Mouse (Mus musculus) lung, postnatal 10 days (tissue): Measurements from ENCODE around the gene Focad.

ENCODE experiments used
- DNase-seq: peaks from one replicate; pipeline ENCODE4 v3.0.0; 2021

The Focad gene

DNA sequence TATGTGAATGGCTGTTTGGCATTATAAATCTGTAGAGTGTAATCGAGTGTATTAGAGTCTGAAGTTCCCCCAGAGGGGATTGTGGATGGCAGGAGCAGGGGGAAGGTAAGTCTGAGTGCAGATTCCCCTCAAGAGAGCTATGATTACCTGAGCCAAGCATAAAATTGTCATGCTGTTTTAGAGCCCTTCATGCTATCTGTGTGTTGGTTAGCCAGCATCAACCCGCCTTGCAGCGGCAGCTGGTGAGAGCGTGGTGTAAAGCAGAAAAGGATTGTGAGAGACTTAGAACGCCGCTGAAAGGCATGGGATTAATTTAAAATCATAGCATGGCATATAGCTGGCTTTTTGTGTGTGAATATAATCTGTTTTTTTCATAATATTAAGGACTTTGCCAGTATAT lies 63.2 kb downstream of the Focad start:
- no peak for DNase-seq

DNA sequence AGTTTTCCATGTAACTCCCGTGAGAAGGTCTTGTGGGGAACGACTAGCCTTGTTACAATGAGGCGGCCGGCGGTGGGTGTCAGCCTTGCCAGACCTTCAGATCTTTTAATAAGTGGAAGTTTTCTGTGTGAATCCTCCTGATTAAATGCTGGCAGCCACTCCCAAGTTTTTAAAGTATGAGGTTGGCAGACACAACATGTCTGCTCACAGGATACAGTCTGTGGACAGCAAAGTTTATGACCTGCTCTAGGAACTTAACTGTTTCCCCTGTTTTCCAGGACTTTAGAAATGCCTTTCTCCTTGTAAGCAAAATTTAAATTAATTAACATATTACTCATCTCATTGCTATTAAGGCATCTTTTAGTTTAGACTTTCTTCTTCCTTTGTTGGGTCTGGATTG lies 64.8 kb downstream of the Focad start:
- peak; percentile 16 for DNase-seq

DNA sequence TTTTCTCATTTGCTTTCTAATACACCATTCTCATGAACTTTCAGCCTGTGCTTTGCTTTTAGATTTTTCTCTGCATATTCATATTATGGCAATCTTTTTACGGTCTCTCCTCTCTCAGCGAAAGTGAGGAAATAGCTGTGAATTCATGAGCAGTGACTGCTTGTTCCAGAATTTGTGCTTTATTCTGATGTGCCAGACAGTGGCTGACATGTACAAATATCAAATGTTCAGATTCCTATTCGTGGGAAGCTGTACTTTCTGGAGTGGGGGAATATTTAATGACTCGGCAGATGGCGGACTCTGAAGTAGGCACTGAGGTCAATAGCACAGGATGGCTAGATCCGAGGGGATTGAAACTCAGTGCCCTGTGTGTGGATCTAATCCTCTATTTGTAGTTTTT lies 65.3 kb downstream of the Focad start:
- DNase-seq, result no peak

DNA sequence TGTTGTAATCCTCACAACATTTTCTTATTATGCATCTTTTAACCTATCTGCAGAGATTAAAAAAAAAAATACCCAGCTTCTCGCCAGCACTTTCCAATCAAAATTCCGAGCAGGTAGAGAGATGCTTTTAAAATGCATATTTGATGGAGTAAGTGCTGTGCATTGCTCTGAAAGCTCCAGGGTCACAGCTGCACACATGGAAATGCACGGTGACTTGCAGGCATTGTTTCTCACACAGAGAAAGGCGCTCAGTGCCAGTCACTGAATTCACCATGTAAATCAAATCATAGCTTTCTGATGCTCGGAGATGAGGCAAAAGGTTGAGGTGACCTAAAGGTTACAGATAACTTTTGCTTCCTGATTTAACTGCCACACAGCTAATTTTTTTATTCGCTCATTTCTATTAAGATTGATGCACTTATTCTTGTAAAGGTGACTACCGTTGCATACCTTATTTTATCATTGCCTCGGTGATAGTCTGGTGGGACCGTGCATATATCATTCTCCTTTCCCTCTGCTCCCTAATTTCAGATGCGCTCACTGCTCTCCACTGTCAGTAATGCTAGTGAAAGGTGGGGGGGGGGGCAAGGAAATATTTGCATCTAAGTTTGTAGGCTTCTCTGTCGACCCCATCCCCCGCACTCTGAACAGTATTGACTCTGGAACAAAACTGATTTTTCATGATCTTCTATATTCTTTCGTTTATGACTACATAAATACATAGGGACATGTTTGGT lies 69.2 kb downstream of the Focad start:
- no peak for DNase-seq

DNA sequence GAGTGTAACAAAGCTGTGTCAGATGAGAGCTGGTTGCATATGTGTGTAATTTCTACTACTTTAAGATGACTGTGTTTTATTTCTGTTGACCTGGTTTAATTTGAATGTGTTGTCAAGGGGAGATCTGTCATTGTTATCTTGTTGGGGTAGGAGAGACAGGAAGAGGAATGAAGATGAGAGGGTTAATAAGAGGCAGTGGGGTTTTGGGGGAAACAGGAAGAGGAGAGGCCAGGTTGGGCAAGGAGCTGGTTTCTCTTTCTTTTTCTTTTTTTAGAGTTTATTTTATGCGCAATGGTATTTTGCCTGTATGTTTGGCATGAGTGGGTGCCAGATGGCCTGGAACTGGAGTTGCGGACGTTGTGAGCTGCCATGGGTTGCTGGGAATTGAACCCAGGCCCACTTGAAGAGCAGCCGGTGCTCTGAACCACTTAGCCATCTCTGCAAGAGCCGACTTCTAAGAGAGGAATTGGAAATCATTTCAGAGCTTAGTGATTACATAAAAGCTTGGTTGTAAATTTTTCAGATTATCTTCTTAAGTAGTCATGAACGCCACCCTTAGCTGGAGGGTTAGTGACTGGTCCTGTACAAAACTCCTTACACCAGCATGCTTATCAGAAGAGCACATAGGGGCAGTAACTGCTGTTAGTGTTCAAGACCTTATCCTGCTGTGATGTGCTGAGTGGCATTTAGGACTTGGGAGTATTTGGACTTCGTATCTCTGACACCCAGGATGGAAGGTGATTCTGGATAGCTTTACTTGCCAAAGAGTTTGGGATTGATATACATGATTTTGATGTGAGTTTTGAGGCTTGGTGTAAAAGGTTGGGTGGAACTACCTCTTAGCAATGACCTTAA lies 72.8 kb downstream of the Focad start:
- no peak for DNase-seq

DNA sequence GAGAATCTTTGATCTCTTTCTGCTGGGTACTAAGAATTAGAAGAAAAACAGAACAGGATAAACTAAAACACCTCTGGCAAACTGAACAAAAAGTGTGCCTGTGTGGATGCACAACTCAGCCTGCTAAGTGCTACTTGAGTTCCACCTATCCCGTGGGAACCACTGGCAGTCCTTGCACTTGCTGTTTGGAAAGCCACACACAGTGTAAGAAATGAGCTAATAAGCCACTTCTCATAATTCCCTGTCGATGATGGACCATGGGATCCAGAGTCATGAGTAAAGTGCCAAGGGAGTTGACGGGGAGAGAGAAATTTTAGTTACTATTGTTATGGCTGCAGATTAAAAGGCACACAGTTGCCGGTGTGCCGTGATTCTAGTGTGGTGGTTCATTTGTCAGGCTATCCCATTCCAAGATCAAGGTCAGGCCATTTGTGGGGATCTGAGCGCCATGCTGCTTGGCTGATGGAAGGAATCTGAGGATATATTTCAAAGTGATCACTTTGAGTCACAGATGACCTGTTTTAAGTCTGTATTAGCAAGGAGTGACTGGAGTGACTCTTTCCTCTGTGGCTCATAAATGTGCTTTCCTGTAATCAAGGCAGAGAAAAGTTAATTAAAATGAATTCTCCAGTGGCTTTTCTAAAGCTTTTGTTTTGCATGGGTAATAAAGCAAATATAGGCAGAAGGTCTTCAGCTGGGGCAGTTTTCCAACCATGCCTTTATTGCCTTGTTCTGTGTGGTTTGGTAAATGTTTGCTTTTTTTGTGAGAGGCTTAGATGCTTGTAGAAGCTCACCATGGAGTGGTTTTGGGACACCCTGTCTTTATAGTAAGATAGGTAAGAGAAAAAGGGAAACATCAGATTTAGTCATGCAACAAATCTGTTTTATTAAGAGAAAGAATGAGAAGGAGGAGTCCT lies 80.9 kb downstream of the Focad start:
- no peak for DNase-seq

DNA sequence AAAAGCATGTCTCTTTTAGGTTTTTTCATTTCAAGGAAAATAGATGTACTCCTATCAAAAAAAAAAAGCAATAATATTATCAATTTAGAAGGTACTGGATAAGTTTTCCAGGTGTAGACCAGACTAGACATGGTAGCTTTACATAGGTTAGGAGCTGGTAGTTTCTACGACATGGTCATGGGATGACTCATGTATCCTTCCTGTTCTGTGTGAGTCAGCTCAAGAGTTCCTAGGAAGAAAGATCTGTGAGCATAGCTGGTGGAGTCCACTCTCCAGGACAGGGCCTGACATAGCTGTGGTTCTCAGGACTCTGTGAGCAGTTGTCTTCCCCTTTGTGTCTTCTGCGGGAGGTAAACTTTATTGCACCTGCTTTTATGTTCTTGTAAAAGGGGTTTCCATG lies 84.9 kb downstream of the Focad start:
- DNase-seq, result no peak

DNA sequence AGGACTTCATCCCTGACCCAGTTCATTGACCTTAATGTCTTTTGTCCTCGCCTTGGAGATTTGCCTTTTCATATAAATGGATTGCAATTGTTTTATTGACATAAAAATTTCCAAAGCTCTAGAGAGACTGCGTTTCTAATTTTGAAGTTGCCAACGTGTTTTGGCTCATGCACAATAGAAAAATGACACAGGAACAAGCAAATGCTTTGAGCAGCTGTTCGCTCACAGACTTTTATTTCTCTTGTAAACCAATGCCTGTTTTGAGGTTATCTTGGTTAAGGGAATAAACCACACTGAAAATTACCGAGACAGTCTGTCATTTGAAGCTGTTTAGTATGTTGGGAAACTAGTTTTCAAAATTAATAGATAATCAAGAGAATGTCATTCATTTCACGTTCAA lies 89.9 kb downstream of the Focad start:
- DNase-seq, result no peak

DNA sequence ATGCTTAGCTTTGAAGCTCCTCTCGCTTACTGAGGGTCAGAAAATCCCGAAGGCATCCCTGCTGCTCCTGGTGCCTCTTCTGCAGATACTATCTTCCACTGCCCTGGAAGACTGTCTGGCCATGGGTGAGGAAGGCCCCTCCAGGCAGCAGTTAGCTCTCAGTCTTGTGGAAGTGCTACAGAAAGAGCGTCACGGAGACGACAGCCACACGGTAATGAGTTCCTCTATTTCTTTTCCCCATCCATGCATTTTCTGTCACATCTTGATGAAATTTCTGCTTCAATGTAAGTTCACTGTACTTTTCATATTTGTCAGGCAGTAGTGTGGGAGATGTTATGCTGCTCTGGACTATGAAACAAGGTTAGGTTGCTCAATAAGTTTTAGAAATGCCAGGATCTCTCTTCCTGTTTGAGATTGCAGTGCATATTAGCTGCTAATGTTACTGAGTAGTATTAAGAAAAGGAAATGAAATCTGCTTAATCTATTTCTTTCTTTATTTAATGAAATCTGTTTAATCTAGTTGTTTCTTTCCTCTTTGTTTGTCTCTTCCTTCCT lies 91.5 kb downstream of the Focad start:
- DNase-seq, result no peak

DNA sequence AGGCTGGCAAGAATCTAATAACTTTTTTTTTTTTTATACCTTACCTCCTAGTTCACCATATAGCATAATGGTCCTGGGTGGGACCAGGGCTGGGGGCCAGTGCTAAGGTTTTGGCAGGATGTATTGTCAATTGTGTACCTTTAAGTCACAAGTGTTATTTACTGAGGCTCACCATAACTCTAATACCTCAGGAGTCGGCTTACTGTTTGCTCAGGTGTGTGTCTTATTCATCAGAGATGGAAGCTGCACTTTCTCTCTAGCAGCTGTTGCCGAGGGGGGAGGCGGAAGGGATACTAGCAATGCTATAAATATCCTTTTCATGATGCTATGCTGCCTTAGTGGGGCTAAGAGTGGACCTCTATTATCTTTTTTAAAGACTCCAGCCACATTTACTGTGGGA lies 93.2 kb downstream of the Focad start:
- no peak for DNase-seq

DNA sequence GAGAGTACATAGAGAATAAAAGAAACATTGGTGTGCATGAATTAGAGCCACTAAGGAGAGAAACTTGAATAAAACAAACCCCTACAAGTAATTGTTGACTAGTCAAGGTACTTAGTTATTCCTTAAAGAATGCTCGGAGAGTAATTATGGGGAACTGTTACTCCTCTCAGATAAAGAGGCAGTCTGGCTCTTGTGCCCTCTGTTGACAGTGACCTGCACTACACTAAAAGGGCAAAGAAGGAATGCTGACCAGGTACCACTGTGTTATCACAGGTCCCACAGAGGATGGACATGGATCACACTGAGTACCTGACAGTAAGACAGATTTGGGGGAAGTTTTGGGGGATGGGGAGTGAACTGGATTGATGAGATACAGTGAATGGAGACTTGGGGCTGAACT lies 95.1 kb downstream of the Focad start:
- no peak for DNase-seq

DNA sequence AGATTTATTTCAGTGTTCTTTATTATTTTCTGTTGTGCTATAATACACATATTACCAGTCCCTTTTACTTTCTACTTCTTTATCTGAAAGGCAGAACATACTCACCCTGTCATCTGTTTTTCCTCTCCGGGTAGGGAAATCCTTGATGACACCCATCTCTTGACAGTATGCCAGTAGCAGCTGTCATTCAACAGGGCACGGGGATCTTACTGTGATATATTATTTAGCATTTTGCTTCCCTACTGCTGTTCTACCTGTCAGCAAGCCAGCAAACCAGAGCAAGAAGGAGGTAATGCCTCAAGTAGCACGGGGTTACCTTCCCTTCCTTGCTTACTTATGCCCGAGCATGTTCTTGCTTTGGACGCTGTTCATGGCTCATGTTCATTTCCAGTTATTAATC lies 99.8 kb downstream of the Focad start:
- no peak for DNase-seq

DNA sequence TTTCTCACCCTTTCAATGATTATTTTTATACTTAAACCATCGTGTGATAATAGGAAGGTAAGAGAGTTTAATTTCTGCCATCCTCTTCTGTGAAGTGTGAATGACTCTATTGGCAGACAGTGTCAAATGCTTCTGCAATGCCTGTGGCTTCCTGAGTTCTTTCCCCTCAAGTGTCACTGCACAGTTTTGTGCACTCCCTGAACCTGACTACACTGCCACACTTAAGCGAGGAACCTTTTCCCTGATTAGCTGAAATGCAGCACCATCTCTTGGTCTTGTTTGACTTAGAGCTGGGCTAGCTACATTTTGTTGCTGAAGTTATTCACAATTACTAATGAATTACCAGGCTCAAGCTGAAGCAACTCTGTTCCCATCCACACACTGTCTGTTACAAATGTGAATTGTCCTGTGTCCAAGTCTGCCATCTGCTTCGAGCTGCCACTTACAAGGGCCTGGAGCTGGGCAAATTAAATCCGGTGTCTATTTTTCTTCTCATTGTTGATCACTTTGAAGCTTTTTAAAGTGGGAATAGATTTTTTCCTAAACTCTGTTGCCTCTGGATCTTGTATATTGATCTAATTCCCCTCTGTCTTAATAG lies 101.6 kb downstream of the Focad start:
- peak; percentile 60 for DNase-seq

DNA sequence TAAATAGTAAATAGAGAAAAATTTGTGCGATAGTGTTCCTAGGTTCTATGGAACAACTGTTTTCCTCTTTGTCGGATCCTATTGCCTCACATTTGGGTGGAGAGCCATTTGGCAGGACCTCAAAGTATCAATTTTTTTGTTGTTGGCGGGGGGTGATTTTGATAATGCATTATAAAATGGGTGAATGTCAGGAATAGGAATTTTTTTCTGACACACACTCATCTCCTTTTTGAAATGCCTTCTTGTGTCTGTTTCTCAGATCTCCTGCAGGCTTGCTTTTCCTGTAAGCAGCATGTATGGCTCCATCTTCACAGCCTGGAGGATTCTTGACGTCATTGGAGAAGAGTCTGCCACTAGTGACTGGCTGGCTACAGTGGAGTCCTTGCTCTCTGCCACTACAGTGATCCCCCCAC lies 102.1 kb downstream of the Focad start:
- peak; percentile 40 for DNase-seq

DNA sequence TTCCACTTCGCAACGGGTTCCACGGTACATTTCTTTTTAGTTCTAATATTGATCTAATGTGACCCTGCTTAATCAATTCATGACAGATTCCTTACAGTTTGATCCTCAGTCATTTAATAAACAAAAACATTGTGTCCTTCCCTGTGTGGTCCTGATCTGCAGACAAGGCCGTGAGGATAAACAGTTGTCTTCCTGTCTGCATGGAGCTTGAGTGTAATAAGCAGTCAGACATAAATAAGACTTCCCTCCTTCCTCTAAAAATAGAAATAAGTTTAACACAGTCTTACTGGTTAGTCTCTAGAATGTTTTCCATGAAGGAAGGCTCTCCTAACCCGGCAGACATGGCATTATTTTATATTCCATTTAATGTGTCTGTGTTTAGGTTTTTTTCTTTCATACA lies 102.8 kb downstream of the Focad start:
- peak; percentile 38 for DNase-seq

DNA sequence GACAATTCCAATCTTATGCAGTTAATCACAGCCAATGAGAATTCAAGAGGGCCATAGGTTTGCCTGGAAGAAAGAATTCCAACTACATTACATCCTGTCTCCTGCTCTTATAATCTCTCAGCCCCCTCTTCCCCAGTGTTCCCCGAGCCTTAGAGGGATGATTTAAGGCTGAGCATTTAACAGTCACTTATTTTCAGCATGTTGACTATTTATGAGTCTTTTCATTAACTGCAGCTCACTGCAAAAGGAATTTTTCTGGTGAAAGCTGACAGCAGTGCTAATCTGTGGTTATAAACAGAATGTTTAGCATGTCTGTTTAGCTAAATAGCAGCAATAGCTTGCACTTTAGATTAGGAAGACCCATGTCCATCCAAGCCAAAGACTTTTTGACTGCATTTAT lies 104.8 kb downstream of the Focad start:
- DNase-seq, result no peak

DNA sequence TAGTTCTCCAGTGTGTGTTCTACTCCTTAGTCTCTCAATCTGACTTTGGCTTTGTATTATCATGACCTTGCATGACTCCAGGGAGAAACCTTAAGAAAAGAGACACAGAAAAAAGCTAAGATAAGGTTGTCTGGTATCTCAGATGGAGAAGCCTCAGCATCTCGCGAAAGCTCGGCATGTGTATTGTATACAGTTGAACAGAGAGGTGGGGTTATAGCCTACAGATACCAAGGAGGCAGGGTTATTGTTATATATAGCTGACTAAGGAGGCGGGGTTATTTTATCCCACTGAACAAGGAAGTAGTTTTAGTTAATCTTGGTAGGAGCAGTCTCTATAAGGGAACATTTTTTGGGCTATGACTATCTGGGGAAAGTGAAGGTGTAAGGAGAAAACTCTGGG lies 106.6 kb downstream of the Focad start:
- DNase-seq, result no peak

DNA sequence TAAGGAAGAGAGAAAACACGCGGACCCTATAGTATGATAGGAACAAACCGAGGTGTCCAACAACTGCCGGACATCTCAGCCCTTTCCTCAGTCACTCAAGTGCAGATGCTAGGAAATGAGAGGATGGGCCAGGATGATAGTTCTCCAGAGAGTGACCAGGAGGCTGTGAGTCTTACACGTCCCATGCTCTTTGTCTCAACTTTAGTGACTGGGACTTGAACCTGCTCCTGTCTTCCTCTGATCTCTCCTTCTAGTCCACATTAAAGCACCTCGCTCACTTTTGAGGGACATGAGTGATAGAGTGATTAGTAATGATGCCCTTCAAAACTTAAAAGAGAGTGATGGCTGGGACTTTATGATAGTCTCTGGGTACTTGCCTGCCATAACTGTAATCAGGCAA lies 114.2 kb downstream of the Focad start:
- no peak for DNase-seq

DNA sequence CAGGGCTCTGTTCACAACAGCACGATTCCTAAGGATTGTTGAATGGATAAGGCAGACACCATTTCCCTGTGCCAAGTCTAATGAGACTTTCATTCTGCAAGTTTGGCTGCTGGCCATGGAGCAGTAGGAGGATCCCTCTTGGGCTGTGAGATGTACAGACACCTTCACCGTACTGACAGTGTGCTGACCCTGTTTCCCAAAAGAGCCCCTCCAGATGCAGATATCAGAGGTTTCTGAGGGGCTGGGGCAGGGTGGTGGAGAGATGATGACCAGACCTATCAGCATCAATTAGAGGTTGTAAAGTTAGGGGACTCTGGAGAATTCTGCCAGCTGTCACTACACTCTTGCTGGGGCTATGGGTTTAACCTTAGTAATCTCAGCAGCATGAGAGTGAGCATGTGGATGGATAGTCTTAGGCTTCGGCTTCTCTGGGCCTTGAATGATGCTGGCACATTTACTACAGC lies 115.0 kb downstream of the Focad start:
- peak; percentile 58 for DNase-seq

DNA sequence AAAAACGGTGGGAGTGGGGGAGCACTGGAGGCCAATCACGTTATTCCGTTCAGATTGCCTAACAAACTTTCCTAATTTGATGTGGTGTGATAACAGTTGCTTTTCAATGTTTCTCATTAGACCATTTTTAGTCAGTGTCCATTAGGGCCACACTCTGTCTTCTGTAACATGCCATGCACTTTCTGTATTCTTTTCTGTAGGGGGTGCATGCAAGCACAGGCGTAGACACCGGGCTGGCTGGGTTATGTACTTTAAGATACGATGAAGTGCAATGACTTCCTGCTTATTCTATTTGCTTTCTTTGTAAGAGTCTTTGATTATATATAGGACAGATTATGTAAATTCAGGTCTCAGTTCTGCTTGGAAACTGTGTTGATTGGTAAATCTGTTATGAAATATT lies 116.2 kb downstream of the Focad start:
- no peak for DNase-seq

DNA sequence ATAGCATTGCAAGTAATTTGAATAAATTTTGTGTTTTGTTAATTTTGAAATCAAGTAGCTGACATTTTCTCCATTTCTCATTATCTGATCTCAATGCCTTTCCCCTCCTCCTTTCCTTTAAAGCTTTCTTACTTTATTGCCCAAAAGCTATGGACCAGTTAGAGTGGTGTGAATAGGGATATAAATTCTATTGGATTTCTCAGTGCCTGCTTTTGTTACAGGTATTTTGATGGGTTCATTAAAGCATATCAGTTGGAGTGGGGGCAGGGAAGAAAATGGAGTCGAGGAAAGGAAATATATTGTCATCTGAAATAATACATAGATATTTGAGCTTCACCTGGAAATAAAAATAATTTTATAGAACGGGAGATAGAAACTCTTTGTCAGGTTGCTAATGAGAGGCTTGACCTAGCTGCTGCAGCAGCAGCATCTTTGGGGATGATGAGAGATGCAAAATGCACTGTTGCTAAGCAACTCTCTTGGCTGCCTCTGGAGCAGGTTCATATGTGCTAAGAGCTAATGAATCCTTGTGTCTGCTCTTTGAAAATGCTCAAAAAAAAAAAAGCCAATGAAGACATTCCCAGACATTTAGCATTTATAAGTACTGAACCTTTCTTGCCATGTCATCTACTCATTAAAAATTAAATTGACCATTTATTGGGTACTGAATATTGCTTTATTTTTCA lies 116.9 kb downstream of the Focad start:
- no peak for DNase-seq

DNA sequence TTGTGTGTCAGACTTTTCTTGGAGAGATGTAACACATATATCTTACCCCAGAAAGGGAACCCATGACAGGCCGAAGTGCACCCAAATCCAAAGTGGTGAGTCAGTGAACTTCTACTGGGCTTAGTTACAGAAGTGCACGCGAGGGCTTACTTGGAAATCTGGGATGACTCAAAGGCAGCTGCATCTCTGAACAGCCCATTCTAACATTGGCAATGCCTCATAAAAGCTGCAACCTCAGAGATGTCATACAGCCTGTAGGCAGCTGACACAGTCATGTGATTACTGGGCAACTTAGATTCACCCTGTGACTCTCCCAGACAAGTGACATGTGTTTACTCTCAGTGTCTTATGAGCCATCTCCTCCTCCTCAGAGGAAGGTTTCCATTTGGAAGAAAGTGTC lies 119.5 kb downstream of the Focad start:
- peak; percentile 13 for DNase-seq
